Mouse (Mus musculus) E14TG2a.4 (cell line): ENCODE results near the gene Kcna5.

Experiments used
- H3K27me3 ChIP-seq: 2 replicates; pipeline ENCODE4 v1.6.1; 2014; ENCODE audit warnings: low read length, control low read depth; ENCODE audit not compliant: insufficient read depth
- H3K36me3 ChIP-seq: 2 replicates; pipeline ENCODE4 v1.6.1; 2014; ENCODE audit warnings: low read length, control low read depth; ENCODE audit not compliant: insufficient read depth
- H3K4me1 ChIP-seq: replicated peaks from 2 replicates; pipeline ENCODE4 v1.6.1; 2014; ENCODE audit warnings: low read depth, low read length, control low read depth
- H3K4me3 ChIP-seq: replicated peaks from 2 replicates; pipeline ENCODE4 v1.5.1; 2014; ENCODE audit warnings: mild to moderate bottlenecking, low read length
- H3K9me3 ChIP-seq: 2 replicates; pipeline ENCODE4 v1.6.1; 2014; ENCODE audit warnings: low read length, control low read depth
- CTCF ChIP-seq: conservative IDR thresholded peaks from 2 replicates; pipeline ENCODE4 v1.5.1; 2014; ENCODE audit warnings: low read length
- NANOG ChIP-seq: IDR thresholded peaks from 2 replicates; pipeline ENCODE4 v1.6.1; 2014; ENCODE audit warnings: borderline replicate concordance, low read length, mixed read lengths
- POU5F1 ChIP-seq: IDR thresholded peaks from 2 replicates; pipeline ENCODE4 v1.6.1; 2014; ENCODE audit warnings: low read length, borderline replicate concordance

The Kcna5 gene

GRCm38 (mm10) chr6:126530019-126530418 lies 5.2 kb downstream of the Kcna5 start:
- no peak overlapping the region for H3K4me3 ChIP-seq
- TF ChIP-seq CTCF (no peak), NANOG (no peak), POU5F1 (no peak)
- H3K27me3 ChIP-seq, result peaks cover 42% of the 10 kb centered on the region
- H3K4me1 ChIP-seq, result peaks cover 32% of the 10 kb centered on the region
- H3K36me3 ChIP-seq, result no peaks in the 10 kb centered on the region
- no peaks in the 10 kb centered on the region for H3K9me3 ChIP-seq

- Histone ChIP-seq H3K4me3 (no peak overlapping the region), H3K4me1 (no peaks in the 10 kb centered on the region), H3K27me3 (0 out of 2 replicates have a peak, but pooled peaks cover 5% of the 10 kb centered on the region), H3K36me3 (no peaks in the 10 kb centered on the region), H3K9me3 (no peaks in the 10 kb centered on the region)
- no peak for TF ChIP-seq POU5F1
- no peak for TF ChIP-seq NANOG
- TF ChIP-seq CTCF, result no peak
Measured at GRCm38 (mm10) chr6:126514720-126515119, 20.5 kb downstream of the Kcna5 start.

GRCm38 (mm10) chr6:126513714-126514248 lies 21.4 kb downstream of the Kcna5 start:
- no peak for TF ChIP-seq NANOG
- TF ChIP-seq CTCF, result no peak
- no peaks in the 10 kb centered on the region for H3K4me1 ChIP-seq
- H3K4me3 ChIP-seq, result no peak overlapping the region
- H3K36me3 ChIP-seq, result no peaks in the 10 kb centered on the region
- no peaks in the 10 kb centered on the region for H3K9me3 ChIP-seq
- 0 out of 2 replicates have a peak, but pooled peaks cover 6% of the 10 kb centered on the region for H3K27me3 ChIP-seq

GRCm38 (mm10) chr6:126513154-126513553 lies 22.1 kb downstream of the Kcna5 start:
- H3K4me3 ChIP-seq, result no peak overlapping the region
- no peaks in the 10 kb centered on the region for H3K9me3 ChIP-seq
- H3K4me1 ChIP-seq, result no peaks in the 10 kb centered on the region
- 0 out of 2 replicates have a peak, but pooled peaks cover 3% of the 10 kb centered on the region for H3K27me3 ChIP-seq
- H3K36me3 ChIP-seq, result no peaks in the 10 kb centered on the region
- TF ChIP-seq CTCF (no peak), POU5F1 (no peak), NANOG (no peak)

GRCm38 (mm10) chr6:126508671-126509070 lies 26.5 kb downstream of the Kcna5 start:
- H3K9me3 ChIP-seq, result no peaks in the 10 kb centered on the region

GRCm38 (mm10) chr6:126503920-126504319 lies 31.3 kb downstream of the Kcna5 start:
- Histone ChIP-seq H3K27me3 (0 out of 2 replicates have a peak, but pooled peaks cover 2% of the 10 kb centered on the region), H3K9me3 (no peaks in the 10 kb centered on the region; the same call in 1 of the 2 replicates)
- TF ChIP-seq CTCF, result peak; percentile 42
- no peak for TF ChIP-seq POU5F1
- TF ChIP-seq NANOG, result no peak

More at GRCm38 (mm10) chr6:126508671-126509070, 26.5 kb downstream of the Kcna5 start:
- no peaks in the 10 kb centered on the region for H3K36me3 ChIP-seq
- H3K27me3 ChIP-seq, result 0 out of 2 replicates have a peak, but pooled peaks cover 5% of the 10 kb centered on the region
- no peak overlapping the region for H3K4me3 ChIP-seq
- TF ChIP-seq CTCF (no peak), NANOG (no peak), POU5F1 (no peak)
- no peaks in the 10 kb centered on the region for H3K4me1 ChIP-seq

GRCm38 (mm10) chr6:126502691-126503301 lies 32.4 kb downstream of the Kcna5 start:
- H3K4me3 ChIP-seq, result no peak overlapping the region
- H3K36me3 ChIP-seq, result no peaks in the 10 kb centered on the region
- 0 out of 2 replicates have a peak, but pooled peaks cover under 1% of the 10 kb centered on the region for H3K4me1 ChIP-seq
- no peaks in the 10 kb centered on the region; the same call in 1 of the 2 replicates for H3K9me3 ChIP-seq
- 0 out of 2 replicates have a peak, but pooled peaks cover 2% of the 10 kb centered on the region for H3K27me3 ChIP-seq
- no peak for TF ChIP-seq NANOG
- no peak for TF ChIP-seq CTCF
- TF ChIP-seq POU5F1, result no peak

More at GRCm38 (mm10) chr6:126503920-126504319, 31.3 kb downstream of the Kcna5 start:
- Histone ChIP-seq H3K4me3 (no peak overlapping the region), H3K4me1 (no peaks in the 10 kb centered on the region), H3K36me3 (no peaks in the 10 kb centered on the region)

- no peaks in the 10 kb centered on the region for H3K36me3 ChIP-seq
- H3K27me3 ChIP-seq, result no peaks in the 10 kb centered on the region
- peaks cover 9% of the 10 kb centered on the region for H3K4me1 ChIP-seq
- no peaks in the 10 kb centered on the region; the same call in 1 of the 2 replicates for H3K9me3 ChIP-seq
- no peak overlapping the region for H3K4me3 ChIP-seq
- peak; percentile 57 for TF ChIP-seq CTCF
- TF ChIP-seq POU5F1, result no peak
Measured at GRCm38 (mm10) chr6:126500985-126501384, 34.2 kb downstream of the Kcna5 start.
